Mouse (Mus musculus): ENCODE results near the gene Galnt15.

Gene Galnt15

DNA sequence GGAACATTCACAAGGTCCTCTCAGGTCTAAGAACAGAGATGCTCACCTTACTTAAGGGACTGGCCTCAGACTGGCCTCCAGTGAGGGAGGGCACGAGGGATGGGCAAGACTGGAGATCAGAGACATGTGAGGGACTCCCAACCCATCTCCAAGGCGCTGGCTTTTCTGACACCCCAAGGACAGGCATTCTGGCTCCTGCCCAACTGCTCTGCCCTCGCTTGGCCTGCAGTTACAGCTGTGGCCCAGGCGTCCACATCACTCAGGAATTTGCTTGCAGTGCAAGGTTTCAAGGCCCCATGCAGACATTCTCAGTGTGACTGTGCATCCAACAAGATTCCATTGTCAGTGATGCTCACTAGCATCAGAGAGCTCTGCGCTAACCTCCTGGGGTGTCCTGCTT is 7.7 kb downstream of the Galnt15 start:
- DNase-seq (ENCODE audit: low read depth, low spot score) = no peak

DNA sequence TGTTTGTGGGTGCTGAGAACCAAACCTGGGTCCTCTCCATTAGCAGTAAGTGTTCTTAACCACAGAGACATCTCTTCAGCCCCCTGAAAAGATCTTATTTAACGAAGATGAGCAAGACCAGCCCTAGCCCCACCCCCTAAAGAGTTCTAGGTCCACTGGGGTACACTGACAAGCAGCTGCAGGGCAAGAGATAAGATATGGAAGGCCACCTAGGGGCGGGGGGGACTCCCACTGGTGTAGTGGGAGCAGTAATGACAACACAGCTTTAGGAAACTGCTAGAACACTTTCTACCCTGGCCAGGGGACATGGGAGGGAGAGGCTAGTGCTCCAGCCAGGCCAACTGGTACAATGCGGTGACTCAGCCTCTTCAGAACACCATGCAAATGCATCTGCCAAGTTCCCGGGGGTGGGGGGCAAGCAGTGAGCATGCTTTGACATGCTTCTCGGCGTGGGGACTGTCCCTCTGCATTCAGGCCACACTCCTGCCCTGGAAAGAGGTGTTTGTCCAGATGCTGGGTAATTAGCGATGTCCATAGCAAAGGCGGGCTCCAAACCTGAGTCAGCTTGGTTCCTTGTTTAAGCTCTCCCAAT is 9.0 kb downstream of the Galnt15 start:
- no peak for DNase-seq (ENCODE audit: low read depth, low spot score)

DNA sequence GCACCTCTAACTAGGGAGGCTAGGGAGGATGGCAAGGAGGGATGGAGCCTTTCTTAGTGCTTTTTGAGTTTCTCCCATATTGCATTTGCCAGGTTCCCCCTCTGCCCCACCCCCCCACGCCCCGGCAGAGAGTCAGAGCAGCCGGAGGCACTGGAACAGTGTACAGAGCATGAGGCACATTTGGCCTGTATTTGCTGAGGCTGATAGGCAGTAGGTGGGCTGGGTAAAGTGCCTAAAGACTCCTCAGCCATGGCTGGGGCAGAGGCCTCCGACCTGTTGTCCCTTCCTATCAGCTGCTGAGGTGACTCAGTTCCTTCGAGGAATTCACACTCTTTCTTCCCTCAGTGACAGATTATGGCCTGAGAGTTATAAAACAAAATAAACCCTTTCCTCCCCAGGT is 13.3 kb downstream of the Galnt15 start:
- no peak for DNase-seq (ENCODE audit: low read depth, low spot score)

DNA sequence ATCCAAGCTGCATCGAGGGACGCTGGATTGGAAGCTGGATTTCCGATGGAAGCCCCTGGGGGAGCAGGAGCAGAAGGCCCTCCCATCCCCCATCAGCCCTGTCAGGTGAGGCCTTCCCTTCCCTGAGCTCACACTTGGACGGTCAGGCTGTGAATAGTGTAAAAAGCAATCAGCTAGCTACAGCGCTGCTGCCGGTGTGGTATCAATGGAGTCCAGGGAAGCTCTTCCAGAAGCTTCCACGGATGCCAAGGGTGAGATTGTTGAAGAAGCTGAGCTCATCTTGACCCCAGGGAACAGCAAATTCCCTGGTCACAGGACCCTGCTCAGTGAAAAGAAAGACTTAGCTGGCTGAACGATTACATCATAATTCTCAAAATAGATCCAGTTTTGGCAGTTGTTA is 17.6 kb downstream of the Galnt15 start:
- DNase-seq (ENCODE audit: low read depth, low spot score) = no peak

- no peak for DNase-seq (ENCODE audit: low read depth, low spot score)
These were observed 21.4 kb downstream of the Galnt15 start for GRCm38 (mm10) chr14:32050171-32050570.

- no peak for DNase-seq (ENCODE audit: low read depth, low spot score)
These were observed 25.1 kb downstream of the Galnt15 start for GRCm38 (mm10) chr14:32053895-32054294.

DNA sequence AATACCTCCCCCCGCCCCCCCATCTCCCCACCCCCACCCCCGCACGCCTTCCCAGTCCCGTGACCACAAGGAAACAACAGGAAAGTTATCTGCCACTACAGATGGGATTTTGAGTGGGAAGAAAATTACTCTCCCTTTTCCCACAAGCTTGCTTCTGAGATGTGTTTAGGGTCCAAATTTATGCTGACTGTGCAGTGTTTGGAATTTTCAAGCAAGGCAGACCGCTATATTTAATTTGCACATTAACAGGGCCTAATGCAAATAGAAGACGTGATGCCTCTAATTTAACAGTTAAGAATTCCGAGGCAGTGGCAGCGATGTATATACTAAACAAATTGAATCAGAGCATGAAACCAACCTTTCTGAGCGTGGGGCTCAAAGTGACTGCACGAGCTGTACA is 26.0 kb downstream of the Galnt15 start:
- DNase-seq (ENCODE audit: low read depth, low spot score) = no peak

DNA sequence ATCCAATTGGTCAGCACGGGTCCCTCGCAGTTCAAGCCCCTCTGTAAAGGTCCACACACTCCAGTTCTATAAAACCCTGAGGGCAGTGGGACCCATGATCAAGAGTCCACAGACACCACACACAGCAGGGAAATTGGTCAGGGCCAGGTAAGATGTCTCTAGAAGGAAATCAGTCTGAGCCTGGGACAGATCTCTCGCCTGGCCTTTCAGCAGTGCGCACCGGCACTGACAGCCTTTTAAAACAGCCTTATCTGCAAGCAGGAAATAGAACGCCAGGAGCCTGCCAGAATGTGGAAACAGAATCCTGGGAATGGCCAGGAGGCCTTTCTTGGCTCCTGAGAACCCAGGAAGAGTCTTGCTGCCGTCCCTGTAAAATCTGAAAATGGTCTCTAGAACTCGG is 27.0 kb downstream of the Galnt15 start:
- no peak for DNase-seq (ENCODE audit: low read depth, low spot score)

- peak; percentile 67 for DNase-seq (ENCODE audit: low read depth, low spot score)
These were observed 27.9 kb downstream of the Galnt15 start for GRCm38 (mm10) chr14:32056675-32057074.

DNA sequence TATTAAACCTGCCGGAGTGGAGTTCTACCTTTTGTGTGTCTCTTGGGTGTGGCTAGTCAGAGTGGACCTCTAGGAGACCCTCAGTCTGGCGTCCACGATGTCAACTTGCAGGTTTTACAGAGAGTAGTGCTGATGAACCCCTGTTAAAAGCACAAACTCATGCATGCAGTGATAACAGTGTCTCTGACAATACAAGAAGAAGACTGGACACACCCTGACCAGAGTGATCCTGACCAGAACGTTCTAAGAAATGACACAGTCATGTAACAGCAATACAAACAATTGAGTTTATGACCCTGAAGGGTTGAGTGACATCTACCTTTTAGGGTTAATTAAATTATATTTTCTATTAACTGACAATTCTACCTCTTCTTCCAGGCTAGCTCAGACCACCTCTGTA is 28.9 kb downstream of the Galnt15 start:
- no peak for DNase-seq (ENCODE audit: low read depth, low spot score)

DNA sequence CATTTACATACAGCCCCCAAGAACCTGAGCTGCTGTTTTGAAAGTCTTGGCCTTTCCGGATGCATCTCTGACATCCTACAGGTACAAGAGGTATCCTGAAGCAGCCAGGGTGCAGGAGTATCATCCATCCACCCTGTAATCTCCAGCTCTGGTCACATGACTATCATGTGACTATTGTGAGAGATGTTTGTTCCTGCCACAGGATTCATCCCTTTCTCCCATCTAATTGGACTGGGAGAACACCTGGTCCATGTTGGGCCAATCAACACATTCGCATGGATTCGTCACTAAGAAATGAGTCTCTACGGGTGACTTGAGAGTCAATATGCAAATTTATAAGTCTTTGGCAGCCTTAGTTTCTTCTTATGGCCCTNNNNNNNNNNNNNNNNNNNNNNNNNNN is 32.6 kb downstream of the Galnt15 start:
- DNase-seq (ENCODE audit: low read depth, low spot score) = peak; percentile 75

GRCm38 (mm10) chr14:32072807-32073206 is 44.0 kb downstream of the Galnt15 start:
- no peak for DNase-seq (ENCODE audit: low read depth, low spot score)

DNA sequence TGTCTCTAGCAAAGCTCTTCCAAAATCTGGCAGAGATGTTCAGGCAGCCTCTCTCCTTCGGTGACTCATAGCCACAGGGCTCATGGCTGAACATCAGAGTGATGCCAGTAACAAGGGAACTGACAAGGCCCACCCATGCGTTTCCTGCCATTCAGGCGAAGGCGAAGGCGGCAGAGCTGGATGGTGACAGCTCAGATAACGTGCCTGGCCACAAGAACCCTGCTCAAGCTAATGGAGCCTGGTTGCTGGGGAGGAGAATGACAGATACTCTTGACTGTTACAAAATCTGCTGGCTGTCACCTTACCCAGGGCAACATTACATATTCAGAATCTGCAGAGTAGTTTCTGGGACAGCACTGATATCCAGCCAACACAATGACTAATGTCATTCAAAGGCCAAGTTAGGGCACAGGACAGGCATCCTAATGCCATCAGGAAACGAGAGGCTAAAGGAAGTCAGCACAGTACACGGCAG is 44.5 kb downstream of the Galnt15 start:
- DNase-seq (ENCODE audit: low read depth, low spot score) = no peak

GRCm38 (mm10) chr14:32073901-32074300 is 45.1 kb downstream of the Galnt15 start:
- DNase-seq (ENCODE audit: low read depth, low spot score) = no peak

- DNase-seq (ENCODE audit: low read depth, low spot score) = peak; percentile 87
These were observed 48.2 kb downstream of the Galnt15 start for GRCm38 (mm10) chr14:32076896-32077575.

- no peak for DNase-seq (ENCODE audit: low read depth, low spot score)
These were observed 52.2 kb downstream of the Galnt15 start for GRCm38 (mm10) chr14:32081026-32081425.

DNA sequence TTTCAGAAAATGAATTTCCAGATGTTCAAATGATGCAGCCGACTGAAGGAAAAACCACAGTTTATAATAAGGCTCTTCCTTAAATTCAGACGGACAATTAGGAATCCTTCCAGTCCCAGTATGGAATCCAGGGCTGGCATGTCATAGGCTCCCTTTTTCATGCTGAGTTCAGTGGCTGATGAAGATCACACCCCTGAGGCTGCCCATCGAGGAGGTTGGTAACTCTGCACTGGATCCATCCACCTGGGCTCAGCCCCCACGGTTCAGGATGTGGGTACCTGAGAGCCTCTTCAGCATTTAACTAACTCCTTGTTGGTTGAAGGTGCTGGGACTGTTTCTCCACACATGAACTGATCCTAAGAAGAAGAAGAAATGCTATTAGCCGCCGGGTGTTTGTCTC is 54.1 kb downstream of the Galnt15 start:
- DNase-seq (ENCODE audit: low read depth, low spot score) = no peak

DNA sequence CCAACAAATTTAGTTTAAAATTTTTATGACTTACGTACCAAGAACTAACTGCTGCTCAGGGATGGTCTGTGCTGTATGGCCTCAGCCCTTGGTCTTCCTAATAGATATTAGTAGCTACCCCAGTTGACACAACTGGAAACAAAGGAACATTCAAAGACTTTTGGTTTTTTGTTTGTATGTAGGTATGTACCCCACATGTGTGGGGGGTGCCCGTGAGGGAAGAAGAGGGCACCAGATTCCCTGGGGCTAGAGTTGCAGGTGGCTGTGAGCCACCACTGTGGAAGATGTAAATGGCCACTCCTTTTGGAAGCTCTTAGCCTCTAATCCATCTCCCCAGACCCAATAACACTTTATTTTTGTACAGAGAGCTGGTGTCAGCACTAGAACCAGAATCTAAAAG is 54.7 kb downstream of the Galnt15 start:
- DNase-seq (ENCODE audit: low read depth, low spot score) = no peak

DNA sequence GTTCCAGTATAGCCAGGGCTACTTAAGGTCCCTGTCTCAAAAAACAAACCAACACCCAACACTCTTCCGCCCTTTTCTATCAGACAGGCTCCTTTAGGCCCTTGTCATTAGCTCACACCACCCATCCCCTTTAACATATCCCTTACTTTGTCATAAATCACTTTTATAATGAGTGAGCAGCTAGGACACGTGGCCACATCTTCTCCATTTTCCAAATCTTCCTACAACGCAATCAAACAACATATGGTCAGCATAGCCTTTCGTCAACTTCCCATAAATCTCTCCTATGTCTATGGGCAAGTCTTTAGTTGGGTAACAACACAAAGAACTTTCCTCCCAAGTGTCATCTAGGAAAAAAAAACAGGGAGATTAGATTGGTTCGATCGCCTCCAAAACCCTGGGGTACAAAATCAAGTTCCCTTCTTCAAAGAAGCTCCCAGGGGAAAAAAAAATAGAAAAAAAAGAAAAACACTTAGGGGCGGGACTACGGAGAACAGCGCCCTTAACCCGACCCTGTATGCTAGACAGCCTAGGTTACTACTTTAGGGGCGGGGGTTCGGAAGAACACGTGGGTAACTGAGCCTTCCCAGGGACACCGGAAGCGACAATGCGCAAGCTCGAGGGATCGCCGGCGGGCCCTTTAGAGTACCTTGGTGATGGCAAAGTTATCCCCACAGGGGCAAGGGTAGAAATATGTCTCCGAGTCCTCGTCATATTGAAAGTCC is 56.1 kb downstream of the Galnt15 start, which contains the start of gene Oxnad1:
Oxnad1 (plus strand) TSS at position 614 of the 725 bp plus-strand sequence.
- DNase-seq (ENCODE audit: low read depth, low spot score) = peak; percentile 94

DNA sequence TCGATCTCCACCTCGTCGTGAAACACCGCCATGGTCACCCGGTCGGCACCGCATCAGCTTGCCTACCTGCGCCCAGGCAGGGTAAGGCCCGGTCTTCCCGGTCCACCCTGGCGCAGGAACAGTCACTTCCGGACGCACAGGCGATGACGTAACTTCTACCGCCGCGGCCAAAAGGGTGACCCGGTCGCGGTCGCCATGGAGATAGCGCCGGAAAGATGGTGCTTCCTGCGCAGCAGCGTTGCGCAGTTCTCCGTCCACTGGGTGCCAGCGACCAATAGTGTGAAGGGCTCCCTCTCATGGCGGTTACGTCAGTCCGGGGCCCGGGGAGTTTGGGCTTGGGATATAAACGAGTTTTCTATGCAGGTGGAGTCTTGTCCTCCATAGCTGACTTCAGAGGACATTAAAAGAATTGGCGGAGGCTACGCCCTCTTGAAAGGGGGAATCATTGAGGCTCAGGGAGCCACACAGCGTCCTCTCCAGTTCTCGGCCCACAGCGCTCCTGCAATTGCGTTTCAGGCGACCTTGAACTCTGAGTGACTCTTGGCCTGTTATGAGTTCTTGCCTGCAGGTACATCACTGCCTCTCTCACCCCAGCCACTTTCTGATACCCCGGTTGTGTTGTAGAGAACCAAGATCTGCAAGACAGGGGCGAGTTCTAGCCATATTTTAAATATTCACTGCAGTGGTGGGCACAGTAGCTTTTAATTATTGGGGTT is 56.9 kb downstream of the Galnt15 start, which contains the start of gene Dph3:
Dph3 (minus strand) TSS at position 244 of the 716 bp plus-strand sequence.
- peak; percentile 99 for DNase-seq (ENCODE audit: low read depth, low spot score)

- DNase-seq (ENCODE audit: low read depth, low spot score) = peak; percentile 32
These were observed 57.4 kb downstream of the Galnt15 start for GRCm38 (mm10) chr14:32086226-32086625.
